In genomic region chr9:38718927-38719441, GRCm38 (mm10) we compare ENCODE assay signal across 8 mouse cellular contexts. TPM values are rescaled to one million over a fixed set of nuclear protein-coding genes. Genes with fewer than 3 reads are reported as not detected.
DNase-seq lines count a peak whose midpoint lies in the region; ATAC-seq lines count a peak whose summit lies in the region.

No protein-coding gene starts in this region.

- peak overlapping the region; percentile 83 for H3K9ac ChIP-seq in heart, embryonic 14.5 days (ENCODE audit: low read length)

- peaks cover 0 to 10% of the 10 kb centered on the region in 2 experiments; a peak in 2 of 4 replicates for H3K4me1 ChIP-seq in heart, embryonic 14.5 days (ENCODE audit: control insufficient read depth in 2 of 2, insufficient read depth in 2 of 2, low read length in 2 of 2)

- peak overlapping the region; percentile 68 to 85; a peak in 3 of 4 replicates for H3K27ac ChIP-seq in heart, embryonic 14.5 days (replicated peaks in 1 of 2; ENCODE audit: control insufficient read depth in 1 of 2, insufficient read depth in 1 of 2, low read depth in 2 of 2, low read length in 2 of 2)

- intact Hi-C loops in left cerebral cortex, postnatal 4 days (cut with DNase I) = no loop called here

- WGBS in heart, embryonic 14.5 days = 0% methylated on average over 3 of the region's 3 CpGs

- ATAC-seq in heart, embryonic 14.5 days (ENCODE audit: insufficient number of reproducible peaks, insufficient read depth, low FRiP score, low read depth) = 0 out of 2 replicates have a peak, but pooled peaks have one; percentile 39

- peak overlapping the region; percentile 52 to 77 for H3K4me3 ChIP-seq in heart, embryonic 14.5 days (ENCODE audit: control insufficient read depth in 1 of 2, insufficient read depth in 1 of 2, low read depth in 1 of 2, low read length in 2 of 2)

- H3K9me3 ChIP-seq in heart, embryonic 14.5 days (ENCODE audit: control insufficient read depth, low read length) = no peaks in the 10 kb centered on the region

- no peaks in the 10 kb centered on the region for H3K27me3 ChIP-seq in heart, embryonic 14.5 days (ENCODE audit: control insufficient read depth, insufficient read depth, low read length)

- peak overlapping the region; percentile 89 for H3K4me2 ChIP-seq in heart, embryonic 14.5 days (ENCODE audit: low read length)

- H3K36me3 ChIP-seq in heart, embryonic 14.5 days (ENCODE audit: control insufficient read depth, insufficient read depth, low read length) = peaks cover 16% of the 10 kb centered on the region

- DNase-seq in urinary bladder, adult 18-20 months (ENCODE audit: low spot score in 2 of 2) = peak; percentile 19 to 29
- DNase-seq in urinary bladder, postnatal 10 days (ENCODE audit: low spot score) = no peak
- peak; percentile 21 for DNase-seq in embryo, embryonic 11 days
- peak; percentile 11 to 28 for DNase-seq in kidney, postnatal 4 days
- peak; percentile 5 for DNase-seq in mesoderm, embryonic 11.5 days (ENCODE audit: low read depth, low spot score)
- no peak for DNase-seq in thymus, postnatal 4 days
- DNase-seq in left cerebral cortex, postnatal 4 days = no peak

RNA-seq across cellular contexts. Expression of gene Vwa5a, which starts 0.9 kb away (rescaled TPM):
- polyA plus RNA-seq in heart, embryonic 14.5 days (2014; fragmentation: Nextera tagmentation; extraction: Ambion mirVana) = 23.2 and 25.5 TPM in 2 replicates
- total RNA-seq in left cerebral cortex, postnatal 4 days (2021) = 1 to 10 TPM; 6.6 to 7.6 TPM

RNA-seq across cellular contexts. Expression of gene Olfr919, which starts 15.5 kb away (rescaled TPM):
- polyA plus RNA-seq in heart, embryonic 14.5 days (2014; fragmentation: Nextera tagmentation; extraction: Ambion mirVana) = not detected in 2 replicates
- not detected for total RNA-seq in left cerebral cortex, postnatal 4 days (2021)

RNA-seq across cellular contexts. Expression of gene Olfr920, which starts 33.1 kb away (rescaled TPM):
- 0.04 and 0.05 TPM in 2 replicates for polyA plus RNA-seq in heart, embryonic 14.5 days (2014; fragmentation: Nextera tagmentation; extraction: Ambion mirVana)
- total RNA-seq in left cerebral cortex, postnatal 4 days (2021) = under 1 TPM in 1 of 2 experiments, not detected in 1; 0.06 TPM

RNA-seq across cellular contexts. Expression of gene Olfr918, which starts 44.6 kb away (rescaled TPM):
- not detected in 2 replicates for polyA plus RNA-seq in heart, embryonic 14.5 days (2014; fragmentation: Nextera tagmentation; extraction: Ambion mirVana)
- total RNA-seq in left cerebral cortex, postnatal 4 days (2021) = not detected

RNA-seq across cellular contexts. Expression of gene Olfr917, which starts 53.3 kb away (rescaled TPM):
- not detected in 2 replicates for polyA plus RNA-seq in heart, embryonic 14.5 days (2014; fragmentation: Nextera tagmentation; extraction: Ambion mirVana)
- total RNA-seq in left cerebral cortex, postnatal 4 days (2021) = not detected

Comparison
In these comparisons a context has a peak if more than half of its experiments do, and no peak if none do; other contexts are left out.
1. DNase-seq: peak in urinary bladder, adult 18-20 months (2 of 2), embryo, embryonic 11 days (single experiment), kidney, postnatal 4 days (2 of 2) and mesoderm, embryonic 11.5 days (single experiment); none in urinary bladder, postnatal 10 days (single experiment), thymus, postnatal 4 days (single experiment) and left cerebral cortex, postnatal 4 days (single experiment).